Mouse (Mus musculus): ENCODE data around the gene Eif2b1. TPM values are rescaled to one million over a fixed set of nuclear protein-coding genes. Genes with fewer than 3 reads are reported as not detected.
A peak's percentile ranks its signal among the peaks of the same experiment; 100 is the strongest.
"Not testable (repeated sequence)": the region's sequence is repeated elsewhere in the genome, so short reads cannot be mapped to it uniquely, and the experiment has no call there.

Gene Eif2b1
- total RNA-seq, 2 experiments from 2014 or later = 42.1 to 48.8 TPM

DNA sequence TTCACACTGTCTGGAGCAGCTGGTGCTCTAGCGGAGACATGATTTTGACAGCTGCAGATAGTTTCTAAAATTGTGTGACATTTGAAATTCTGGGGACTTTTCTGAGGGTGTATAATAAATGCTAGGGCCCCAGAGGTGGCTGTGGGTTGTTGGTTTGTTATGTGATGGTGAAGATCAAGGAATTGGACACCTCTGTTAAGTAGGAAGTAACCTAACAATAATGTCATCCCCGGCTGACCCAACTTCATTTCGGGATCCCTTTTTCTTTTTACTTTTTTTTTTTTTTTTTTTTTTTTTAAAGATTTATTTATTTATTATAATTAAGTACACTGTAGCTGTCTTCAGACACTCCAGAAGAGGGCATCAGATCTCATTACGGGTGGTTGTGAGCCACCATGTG, 28.2 kb downstream of the Eif2b1 start:
- DNase-seq = not testable (repeated sequence)

DNA sequence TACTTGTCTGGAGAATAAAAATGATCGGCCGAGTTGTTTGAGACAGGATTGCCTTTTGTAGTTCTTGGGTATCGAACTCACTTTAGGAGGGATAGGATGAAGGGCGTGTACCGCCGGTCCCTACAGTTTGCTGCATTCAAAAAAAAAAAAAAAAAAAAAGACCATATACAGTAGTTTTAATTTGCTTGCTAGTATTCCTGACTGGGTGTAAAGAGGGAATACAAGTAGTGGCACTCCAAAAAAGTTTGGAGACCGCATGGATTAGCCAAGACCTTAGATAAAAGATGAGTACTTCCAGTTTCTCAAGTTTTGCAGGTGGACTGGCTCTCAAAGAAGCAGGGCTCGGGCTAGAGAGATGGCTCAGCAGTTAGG, 37.3 kb downstream of the Eif2b1 start:
- no peak for DNase-seq

DNA sequence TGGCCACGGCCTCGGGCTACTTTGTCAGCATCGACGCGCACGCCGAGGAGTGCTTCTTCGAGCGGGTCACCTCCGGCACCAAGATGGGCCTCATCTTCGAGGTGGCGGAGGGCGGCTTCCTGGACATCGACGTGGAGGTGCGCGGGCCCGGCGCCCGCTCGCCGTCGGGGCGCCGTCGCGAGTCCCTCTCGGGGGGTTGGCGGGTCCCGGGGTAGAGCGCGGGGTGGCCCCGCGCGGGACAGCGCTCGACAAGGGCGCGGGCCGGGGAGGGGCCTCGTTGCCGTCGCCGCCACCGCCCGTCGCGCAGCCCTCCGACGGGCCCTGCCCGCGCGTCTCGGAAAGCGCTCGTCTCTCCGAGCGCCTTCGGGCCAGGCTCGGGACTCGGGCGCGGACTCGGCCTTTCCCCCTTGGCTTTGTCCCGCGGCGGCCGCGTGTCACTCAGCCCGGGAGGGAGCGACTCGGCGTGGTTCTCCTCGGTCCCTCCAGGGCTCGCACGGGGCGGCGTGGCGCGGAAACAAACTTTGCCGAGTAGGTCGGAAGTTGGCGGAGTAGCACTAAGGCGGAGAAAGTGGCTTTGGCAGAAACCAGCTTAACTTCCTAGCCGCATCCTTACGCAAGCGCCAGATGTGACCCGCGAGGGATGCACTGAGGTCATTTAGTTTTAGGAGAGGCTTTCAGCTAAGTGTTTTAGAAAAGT, 37.9 kb downstream of the Eif2b1 start:
- peak; percentile 79 for DNase-seq

DNA sequence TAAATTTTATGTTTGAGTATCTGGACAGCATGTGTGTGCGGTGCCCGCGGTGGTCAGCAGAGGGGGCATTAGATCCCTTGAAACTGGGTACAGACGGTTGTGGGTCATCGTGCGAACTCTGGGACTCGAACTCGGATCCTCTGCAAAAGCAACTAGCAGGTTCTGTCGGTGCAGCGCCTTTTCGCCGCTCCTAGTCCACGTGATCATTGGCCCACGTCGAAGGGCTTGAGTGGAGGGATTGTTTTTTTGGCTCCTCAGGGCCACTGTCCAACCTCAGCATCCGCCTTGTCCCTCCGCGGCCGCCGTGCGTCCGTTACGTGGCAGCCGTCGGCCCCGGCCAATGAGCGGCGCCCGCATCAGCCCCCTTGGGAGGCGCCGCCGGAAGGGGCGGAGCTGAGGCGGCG, 38.5 kb downstream of the Eif2b1 start, which contains the start of gene Tmed2:
TSS of gene Tmed2 (plus strand) at position 313 of the 404 bp plus-strand sequence.
- DNase-seq = peak; percentile 92

DNA sequence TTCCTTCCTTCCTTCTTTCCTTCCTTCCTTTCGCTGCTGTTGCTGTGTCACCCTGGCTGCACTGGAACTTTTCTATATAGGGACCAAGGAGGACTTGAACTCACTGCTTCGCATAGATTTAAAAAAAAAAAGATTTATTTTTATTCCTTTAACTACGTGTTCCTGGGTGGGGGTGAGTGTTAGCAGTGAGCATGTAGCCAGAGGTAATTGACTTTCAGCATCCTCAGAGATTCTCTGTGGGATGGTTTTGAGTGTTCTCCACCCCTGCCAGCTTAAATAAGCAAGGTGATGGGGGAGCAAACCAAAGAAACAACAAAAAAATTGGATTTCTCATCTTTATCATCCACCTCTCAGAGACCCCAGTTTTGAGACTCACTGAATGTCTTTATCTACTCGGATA, 39.0 kb downstream of the Eif2b1 start:
- DNase-seq = no peak

DNA sequence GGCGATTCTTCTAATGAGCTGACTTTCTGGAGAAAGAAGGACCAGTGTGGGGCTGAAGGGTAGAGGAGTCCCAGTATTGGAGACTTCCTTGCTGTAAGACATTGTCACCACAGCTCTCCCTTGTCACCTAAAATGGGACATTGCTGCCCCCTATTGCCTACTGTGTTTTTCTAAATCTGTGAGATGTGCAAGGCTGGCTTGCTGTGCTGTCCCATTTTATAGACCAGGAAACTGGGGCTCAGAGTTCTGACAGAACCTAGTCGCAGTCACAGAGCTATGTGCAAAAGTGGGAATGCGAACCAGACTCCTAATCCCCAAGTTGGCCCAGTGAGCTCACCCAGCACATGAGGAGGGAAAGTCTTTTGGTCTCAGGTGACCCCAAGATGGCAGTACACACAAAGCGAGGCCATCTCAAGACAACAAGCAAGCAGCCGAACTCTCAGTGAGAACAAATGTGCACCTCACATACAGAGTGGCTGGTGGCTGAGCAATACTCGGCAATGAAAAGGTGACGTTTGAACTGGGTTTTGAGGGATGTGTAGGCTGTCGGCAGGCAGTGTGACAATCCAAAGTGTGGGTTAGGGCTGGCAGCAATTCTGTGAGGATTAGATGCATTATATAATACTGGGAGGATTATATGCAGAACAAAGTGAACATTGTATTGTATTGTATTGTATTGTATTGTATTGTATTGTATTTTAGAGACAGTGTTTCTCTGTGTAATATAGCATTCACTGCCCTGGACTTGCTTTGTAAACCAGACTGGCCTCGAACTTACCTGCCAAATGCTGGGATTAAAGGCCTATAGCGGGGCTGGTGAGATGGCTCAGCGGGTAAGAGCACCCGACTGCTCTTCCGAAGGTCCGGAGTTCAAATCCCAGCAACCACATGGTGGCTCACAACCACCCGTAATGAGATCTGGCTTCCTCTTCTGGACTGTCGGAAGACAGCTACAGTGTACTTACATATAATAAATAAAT, 39.8 kb downstream of the Eif2b1 start:
- no peak for DNase-seq

DNA sequence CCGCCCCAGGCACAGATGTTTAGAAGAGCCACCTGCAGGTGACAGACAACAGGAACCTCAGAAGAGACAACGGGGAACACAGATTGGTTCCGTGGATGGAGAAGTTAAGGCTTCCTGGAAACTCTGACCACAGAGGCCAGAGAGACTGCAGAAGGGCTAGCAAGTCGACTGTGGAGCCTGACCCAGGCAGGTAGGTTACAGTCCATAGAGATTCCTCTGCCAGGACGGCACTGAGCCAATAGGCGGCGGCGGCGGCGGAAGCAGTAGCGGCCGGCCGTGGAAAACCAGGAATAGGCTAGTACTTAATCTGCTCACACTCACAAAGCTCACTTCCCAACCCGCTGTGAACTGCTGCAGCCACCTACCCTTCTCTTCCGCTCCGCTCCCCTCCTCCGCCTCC, 42.2 kb downstream of the Eif2b1 start:
- peak; percentile 37 for DNase-seq

DNA sequence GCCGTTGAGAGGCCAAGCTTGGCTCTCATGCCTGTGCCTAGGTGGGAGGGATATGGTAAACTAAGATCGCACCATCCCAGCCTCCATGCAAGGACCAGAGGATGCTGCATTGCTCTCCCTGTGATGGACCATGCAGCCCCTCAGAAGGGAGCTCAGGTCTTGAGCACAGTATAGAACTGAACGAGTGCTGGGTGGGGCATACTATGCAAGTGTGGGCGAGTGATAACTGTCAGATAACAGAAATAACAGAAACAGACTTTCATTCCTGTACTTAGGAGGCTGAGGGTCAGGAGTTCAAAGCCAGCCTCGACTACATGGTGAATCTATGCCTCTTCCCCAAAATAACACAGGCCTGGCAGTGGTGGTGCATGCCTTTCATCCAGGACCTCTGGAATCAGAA, 43.9 kb downstream of the Eif2b1 start:
- no peak for DNase-seq

DNA sequence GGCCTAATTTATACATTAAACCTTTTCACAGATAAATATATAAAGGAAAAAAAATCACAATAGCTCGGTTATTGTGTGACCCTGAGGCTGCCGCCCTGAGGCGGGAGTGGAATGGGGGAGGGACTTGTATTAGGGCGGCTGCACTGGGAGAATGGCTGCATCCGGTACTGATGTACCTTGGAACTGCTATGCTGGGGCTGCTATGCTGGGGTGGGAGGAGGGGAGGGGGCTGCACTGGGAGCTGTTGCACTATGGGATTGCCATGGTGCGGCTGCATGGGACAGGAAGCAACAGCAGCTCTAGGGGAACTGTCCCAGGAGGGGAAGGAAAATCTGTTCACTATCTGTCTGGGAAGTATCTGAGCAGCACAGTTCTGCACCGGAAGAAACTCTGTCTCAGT, 46.5 kb downstream of the Eif2b1 start:
- DNase-seq = no peak

DNA sequence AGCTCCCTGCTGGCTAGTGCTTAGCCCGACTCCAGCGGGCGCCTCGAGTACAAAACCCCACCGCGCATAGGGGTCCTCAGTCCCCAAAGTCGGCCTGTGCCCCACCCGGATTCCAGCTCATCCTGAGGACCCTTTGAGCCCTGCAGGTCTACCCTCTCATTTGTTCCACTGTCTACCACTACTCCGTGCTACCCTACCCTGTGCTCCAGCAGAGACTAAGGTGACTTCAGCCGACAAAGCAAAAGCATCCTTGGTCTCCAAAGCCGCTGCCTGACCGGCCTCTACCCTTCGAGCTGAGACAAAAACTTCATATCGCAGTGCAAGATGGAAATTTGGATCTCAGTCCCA, 47.4 kb downstream of the Eif2b1 start:
- DNase-seq = no peak

DNA sequence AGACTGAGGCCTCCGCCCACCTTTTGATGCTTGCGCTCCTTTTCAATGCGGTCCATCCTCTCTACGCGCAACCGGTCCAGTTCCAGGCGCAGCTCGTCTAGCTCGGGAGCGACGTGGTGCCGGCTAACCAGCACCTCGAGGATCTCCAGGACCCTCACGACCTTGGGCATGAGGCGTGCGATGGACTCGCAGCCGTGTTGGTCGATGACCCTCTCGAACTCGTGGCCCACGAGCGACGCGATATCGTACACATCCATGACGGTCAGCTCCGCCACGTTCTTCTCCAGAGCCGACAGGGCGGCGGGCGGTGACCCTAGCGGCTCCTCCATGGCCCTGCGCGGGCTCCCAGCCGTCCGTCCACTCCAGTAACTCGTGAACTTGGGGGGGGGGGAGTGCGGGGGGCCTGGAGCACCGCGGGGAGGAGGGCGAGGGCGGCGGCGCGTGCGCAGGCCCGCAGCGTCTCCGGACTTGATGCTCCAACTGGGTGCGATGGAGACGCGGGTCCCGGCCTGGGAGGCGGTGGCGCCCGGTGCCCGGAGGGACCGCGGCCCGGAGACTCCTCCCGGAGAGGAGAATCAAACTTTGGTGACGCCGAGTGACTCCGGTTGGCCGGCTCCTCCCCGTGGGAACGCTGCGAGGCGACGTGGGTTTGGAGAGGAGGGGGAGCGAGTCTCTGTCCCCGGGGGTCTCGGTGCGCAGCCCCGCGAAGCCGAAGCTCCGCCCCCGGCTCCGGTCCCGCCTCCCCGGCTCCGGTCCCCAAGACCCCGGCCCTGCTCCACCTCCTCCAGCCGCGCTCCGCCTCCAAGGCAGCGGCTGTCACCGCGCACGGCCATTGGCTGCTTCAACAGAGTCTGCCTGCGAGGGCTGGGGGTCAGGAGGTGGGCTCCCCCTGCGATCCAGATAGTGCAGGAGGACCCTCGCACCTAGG, 48.0 kb downstream of the Eif2b1 start, which contains the start of gene Rilpl1:
TSS of gene Rilpl1 (minus strand) at position 737 of the 928 bp plus-strand sequence.
- peak; percentile 85 for DNase-seq

DNA sequence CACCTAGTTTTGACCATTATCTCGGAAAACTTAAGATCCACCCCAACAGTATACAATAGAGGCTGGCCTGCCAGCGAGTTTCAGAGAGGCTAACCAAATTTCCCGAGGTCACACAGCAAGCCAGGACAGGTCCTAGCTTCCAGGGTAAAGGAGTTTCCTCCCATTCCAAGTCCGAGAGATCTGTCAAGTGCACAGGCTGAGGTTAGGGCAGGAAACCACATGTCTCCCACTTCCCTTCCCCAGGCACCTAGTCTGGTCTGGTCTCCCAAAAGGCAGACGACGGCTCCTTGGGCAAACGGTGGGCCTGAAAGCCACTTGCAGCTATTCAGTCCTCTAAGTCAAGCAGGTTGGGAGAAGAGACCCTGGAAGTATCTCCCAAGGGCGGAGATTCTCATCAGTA, 49.2 kb downstream of the Eif2b1 start:
- no peak for DNase-seq

DNA sequence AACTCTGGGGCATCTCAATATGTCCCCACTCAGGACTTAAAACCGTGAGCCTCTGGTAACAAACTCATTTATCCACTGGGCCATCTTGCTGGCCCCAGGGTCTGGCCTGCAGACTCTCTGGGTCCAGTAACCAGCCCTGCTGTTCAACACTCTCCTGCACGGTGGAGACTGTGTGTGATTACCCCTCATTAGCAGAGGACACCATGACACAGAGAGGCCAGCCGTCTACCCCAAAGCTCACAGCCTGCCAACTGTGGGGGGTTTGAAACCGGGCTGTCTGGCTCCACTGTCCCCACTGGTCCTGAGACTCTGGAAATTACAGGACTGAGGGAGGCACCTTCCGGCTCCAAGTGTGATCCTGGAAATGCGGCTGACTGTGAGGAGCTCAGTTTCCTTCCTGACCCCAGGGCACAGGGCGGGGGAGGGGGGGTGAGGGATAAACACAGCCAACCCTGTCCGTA, 49.7 kb downstream of the Eif2b1 start:
- DNase-seq = no peak

DNA sequence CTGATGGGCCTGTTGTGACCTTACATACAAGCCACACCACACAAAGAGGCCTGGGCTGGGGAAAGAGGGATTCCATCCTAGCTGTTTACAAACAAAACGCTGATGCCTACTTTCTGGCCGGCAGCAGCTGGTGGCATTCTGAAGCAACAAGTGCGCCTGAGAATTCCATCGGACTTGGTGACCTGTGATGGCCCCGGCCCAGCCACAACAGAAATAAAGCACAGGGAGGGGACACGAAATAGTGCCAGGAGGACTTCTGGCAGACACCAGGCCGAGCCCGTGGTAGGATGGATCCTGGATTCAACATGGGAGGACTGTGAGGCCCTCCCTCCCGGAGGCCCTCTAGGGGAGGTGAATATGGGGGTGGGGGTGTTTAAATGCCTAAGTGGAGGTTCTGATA, 50.1 kb downstream of the Eif2b1 start:
- DNase-seq = peak; percentile 43

DNA sequence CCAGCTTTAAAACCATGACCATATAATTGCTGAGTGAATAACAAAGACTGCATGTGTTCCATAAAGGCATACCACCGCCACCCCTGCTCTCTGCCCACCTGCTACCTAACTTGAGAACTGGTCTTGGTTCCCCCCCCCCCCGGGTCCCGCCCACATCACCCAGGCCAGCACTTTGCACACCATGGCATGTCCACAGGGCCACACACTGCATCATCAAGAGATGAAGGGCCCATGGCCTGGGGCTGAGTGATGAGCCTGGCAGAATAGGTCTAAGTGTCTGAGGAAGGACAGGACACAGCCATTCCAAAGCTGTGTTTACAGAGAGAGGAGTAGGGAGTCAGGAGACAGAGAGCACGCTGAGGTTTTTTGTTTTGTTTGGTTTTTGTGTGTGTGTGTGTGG, 50.6 kb downstream of the Eif2b1 start:
- DNase-seq = no peak

DNA sequence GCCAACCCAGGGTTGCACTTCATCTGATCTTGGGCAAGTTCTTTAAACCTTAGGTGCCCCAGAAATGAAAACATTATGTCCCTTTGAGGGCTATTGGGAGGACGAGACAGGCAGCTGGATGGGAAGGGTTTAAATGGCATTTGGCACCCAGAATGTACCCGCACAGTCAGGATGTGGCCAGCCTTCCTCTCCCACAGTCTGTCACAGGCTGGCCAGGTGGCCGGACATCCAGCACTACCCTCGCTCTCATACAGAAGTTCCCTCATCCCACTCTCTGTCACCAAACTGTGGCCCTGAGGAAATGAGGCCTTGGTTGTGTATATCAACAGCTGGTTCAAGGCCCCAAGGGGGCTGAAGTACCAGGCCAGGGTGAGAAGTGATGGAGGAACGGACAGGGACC, 54.0 kb downstream of the Eif2b1 start:
- DNase-seq = no peak

DNA sequence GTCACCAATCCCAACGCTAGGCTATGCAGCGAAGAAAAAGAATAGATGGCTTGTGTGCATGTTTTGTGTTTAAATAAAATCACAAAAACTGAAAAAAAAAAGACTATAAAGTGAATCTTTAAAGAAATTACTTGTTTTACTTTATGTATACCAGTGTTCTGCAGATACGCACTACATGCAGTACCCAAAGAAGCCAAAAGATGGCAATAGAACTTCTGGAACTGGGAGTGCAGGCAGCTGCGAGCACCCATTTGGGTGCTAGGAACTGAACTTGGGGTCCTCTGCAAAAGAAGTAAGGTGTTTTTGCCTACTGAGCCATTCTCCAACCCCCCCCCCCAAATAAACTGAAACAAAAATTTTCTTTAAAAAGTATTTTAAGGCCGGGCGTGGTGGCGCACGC, 55.9 kb downstream of the Eif2b1 start:
- DNase-seq = no peak

DNA sequence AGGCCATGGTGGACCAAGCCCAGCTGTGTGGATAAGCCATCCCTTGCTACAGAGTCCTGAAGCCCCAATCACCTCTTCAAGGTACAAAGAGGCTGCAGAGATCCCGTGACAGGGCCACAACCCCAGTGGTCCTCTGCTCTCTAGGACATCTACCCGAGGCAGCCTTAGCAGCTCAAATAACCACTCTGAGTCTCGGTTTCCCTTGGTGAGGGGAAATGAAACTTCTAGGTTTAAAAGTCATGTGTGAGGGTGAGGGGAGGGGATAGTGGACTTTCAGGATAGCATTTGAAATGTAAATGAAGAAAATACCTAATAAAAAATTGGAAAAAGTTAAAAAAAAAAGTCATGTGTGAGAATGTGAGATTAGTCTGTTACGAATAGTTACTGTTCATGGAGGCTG, 57.3 kb downstream of the Eif2b1 start:
- DNase-seq = no peak

Data from gastrocnemius, postnatal 10 days (tissue).